Mouse (Mus musculus) lung, postnatal 14 days (tissue): ENCODE results near the gene Ager.

Experiments used
- DNase-seq: peaks from one replicate; pipeline ENCODE4 v3.0.0; 2021

The Ager gene

GRCm38 (mm10) chr17:34597566-34598095 is at the start of gene Ager:
TSS of gene Ager (plus strand) at chr17:34597862.
- DNase-seq, result peak; percentile 64

GRCm38 (mm10) chr17:34549156-34549555 is 48.5 kb upstream of the Ager start:
- DNase-seq, result no peak

- no peak for DNase-seq
Measured at GRCm38 (mm10) chr17:34549843-34550242, 47.8 kb upstream of the Ager start.

GRCm38 (mm10) chr17:34555483-34555882 is 42.2 kb upstream of the Ager start:
- peak; percentile 92 for DNase-seq

- DNase-seq, result no peak
Measured at GRCm38 (mm10) chr17:34556406-34556805, 41.3 kb upstream of the Ager start.

- no peak for DNase-seq
Measured at GRCm38 (mm10) chr17:34557411-34557810, 40.3 kb upstream of the Ager start.

- DNase-seq, result no peak
Measured at GRCm38 (mm10) chr17:34559116-34559515, 38.5 kb upstream of the Ager start.

- DNase-seq, result no peak
Measured at GRCm38 (mm10) chr17:34559895-34560294, 37.8 kb upstream of the Ager start.

- DNase-seq, result no peak
Measured at GRCm38 (mm10) chr17:34560438-34560837, 37.2 kb upstream of the Ager start.

- no peak for DNase-seq
Measured at GRCm38 (mm10) chr17:34561200-34561599, 36.5 kb upstream of the Ager start.

GRCm38 (mm10) chr17:34562595-34562994 is 35.1 kb upstream of the Ager start:
- no peak for DNase-seq

- DNase-seq, result no peak
Measured at GRCm38 (mm10) chr17:34563354-34563753, 34.3 kb upstream of the Ager start.

GRCm38 (mm10) chr17:34564003-34564421 is 33.6 kb upstream of the Ager start, which contains the start of gene Notch4:
TSS of gene Notch4 (plus strand) at chr17:34564268.
- peak; percentile 61 for DNase-seq

GRCm38 (mm10) chr17:34564796-34565195 is 32.9 kb upstream of the Ager start:
- DNase-seq, result peak; percentile 60

GRCm38 (mm10) chr17:34567311-34567710 is 30.4 kb upstream of the Ager start:
- DNase-seq, result no peak

GRCm38 (mm10) chr17:34568421-34568820 is 29.2 kb upstream of the Ager start:
- DNase-seq, result no peak

GRCm38 (mm10) chr17:34569919-34570318 is 27.7 kb upstream of the Ager start:
- DNase-seq, result no peak

- DNase-seq, result no peak
Measured at GRCm38 (mm10) chr17:34571875-34572274, 25.8 kb upstream of the Ager start.

GRCm38 (mm10) chr17:34572361-34572760 is 25.3 kb upstream of the Ager start:
- no peak for DNase-seq

GRCm38 (mm10) chr17:34576577-34576976 is 21.1 kb upstream of the Ager start:
- DNase-seq, result no peak

GRCm38 (mm10) chr17:34578070-34578469 is 19.6 kb upstream of the Ager start:
- DNase-seq, result no peak

GRCm38 (mm10) chr17:34582528-34582927 is 15.1 kb upstream of the Ager start:
- no peak for DNase-seq

- DNase-seq, result no peak
Measured at GRCm38 (mm10) chr17:34583397-34583796, 14.3 kb upstream of the Ager start.

GRCm38 (mm10) chr17:34583819-34584218 is 13.8 kb upstream of the Ager start:
- DNase-seq, result no peak

- DNase-seq, result no peak
Measured at GRCm38 (mm10) chr17:34585121-34585520, 12.5 kb upstream of the Ager start.
